Mouse (Mus musculus): Measurements from ENCODE around the gene Mef2d.

Mef2d gene

GRCm38 (mm10) chr3:88141787-88142523 is at the start of gene Mef2d:
Gene Mef2d, plus strand, starts transcription at chr3:88142372.
- peak; percentile 98 for DNase-seq

DNA sequence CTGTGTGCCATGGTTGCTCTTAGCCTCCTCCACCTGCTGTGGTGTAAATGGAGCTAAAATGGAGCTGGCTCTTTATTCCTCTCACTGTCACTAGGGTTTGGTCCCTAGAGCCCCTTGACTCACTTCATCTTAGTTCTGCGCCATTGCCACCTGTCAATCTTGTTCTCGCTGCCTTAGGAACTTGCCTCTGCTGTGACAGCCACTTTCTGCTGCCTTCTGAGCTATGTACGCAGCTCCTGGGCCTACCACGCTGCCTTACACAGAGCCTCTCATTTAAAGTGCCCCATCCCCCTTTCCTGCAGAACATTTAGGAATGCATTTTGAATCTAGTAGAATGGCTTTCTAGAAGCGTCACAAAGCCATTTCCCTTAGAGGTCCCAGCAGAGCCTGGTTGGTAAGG is 48.0 kb upstream of the Mef2d start:
- DNase-seq: no peak

GRCm38 (mm10) chr3:88097666-88098065 is 44.5 kb upstream of the Mef2d start:
- DNase-seq: no peak

DNA sequence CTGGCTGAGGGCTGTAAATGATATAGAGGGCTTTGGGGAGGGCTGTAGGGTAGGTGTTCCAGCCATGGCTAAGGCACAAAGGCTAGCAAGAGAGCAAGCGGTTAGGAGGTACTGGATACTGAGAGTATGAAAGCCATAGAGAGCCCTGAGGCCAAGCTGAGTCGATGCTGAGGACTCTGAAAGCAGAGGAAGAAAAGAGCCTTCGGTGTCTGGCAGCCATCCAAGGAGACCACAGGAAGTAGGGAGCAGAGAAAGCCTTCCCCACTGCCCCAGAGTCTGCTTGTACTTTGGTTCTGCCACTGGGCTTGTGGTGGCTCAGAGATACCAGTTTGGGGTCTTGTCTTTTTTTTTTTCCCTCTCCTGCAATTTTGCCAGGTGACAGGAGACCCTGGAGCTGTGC is 41.9 kb upstream of the Mef2d start:
- no peak for DNase-seq

- no peak for DNase-seq
These were observed 40.4 kb upstream of the Mef2d start for GRCm38 (mm10) chr3:88101736-88102135.

DNA sequence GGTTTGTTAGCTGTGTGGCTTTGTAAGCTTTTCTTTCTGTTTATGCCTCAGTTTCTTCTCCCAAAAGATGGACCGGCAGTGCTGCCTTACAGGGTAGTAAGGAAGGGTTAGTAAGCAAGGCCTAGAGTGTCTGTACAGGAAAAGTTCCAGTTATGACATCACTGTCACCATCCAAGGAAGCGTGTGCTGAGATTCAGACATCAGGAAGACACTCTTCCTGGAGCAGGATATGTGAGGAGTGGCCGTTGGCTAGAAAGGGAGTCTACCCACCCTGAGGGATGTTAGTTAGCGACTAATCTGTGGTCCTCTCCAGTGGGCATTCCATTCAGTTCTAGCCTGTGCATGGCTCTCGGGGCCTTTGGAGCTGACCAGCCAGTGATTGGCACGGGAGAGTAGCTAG is 40.0 kb upstream of the Mef2d start:
- DNase-seq: no peak

- no peak for DNase-seq
These were observed 39.6 kb upstream of the Mef2d start for GRCm38 (mm10) chr3:88102611-88103010.

DNA sequence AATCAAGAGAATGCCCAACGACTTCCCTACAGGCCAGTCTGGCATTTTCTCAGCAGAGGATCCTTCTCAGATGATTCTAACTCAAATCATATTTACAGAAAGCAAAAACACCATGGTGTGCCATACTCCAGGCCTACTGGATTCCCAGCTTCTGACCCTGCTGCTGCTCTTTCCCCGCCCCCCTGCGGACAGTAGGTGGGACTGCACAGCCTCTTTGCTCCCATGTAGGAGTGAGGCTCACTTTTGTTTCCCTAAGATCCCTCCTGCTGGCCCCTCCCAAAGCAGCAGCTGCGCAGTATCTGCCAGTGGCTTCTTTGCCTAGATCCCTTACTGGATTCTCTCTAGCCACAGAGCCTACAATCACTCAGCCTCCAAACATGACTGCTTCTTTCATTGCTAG is 36.0 kb upstream of the Mef2d start:
- DNase-seq: no peak

DNA sequence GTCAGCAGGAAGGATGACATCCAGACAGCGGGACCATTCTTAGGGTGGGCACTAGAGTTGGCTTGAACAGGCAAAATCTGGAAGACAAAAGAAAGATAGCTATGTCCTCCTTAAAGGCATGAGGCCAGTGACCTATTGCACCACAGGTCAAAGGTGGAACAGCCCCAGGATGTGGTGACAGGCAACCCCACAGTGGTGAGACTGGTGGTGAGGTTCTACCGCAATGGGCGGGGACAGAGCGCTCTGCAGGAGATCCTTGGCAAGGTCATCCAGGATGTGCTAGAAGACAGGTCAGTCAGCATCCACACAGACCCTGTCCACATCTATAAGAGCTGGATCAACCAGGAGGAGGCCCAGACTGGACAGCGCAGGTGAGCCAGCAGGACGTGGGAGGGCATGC is 33.0 kb upstream of the Mef2d start:
- no peak for DNase-seq

GRCm38 (mm10) chr3:88114396-88114795 is 27.8 kb upstream of the Mef2d start:
- DNase-seq: no peak

DNA sequence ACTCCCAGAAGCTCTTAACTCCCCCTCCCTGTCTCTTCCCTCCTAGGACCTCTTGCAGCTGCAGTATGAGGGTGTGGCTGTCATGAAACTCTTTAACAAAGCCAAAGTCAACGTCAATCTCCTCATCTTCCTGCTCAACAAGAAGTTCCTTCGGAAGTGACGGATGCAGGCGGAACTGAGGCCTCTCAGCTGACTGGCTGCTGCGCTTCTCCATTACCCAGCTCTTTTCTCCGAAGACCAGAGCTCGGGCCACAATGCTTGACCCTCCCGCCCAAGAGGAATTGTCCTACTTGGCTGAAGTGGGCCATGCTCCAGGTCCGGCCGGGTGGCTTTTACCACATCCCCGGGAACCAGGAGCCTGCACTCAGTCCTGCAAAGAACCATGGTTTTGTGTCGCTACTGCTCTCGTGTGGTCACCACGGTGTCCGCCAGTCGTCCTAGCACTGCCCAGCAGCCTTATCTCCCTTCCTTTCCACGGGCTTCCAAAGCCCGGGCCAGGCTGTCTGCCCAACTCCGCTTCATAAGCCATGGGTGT is 22.0 kb upstream of the Mef2d start:
- no peak for DNase-seq

DNA sequence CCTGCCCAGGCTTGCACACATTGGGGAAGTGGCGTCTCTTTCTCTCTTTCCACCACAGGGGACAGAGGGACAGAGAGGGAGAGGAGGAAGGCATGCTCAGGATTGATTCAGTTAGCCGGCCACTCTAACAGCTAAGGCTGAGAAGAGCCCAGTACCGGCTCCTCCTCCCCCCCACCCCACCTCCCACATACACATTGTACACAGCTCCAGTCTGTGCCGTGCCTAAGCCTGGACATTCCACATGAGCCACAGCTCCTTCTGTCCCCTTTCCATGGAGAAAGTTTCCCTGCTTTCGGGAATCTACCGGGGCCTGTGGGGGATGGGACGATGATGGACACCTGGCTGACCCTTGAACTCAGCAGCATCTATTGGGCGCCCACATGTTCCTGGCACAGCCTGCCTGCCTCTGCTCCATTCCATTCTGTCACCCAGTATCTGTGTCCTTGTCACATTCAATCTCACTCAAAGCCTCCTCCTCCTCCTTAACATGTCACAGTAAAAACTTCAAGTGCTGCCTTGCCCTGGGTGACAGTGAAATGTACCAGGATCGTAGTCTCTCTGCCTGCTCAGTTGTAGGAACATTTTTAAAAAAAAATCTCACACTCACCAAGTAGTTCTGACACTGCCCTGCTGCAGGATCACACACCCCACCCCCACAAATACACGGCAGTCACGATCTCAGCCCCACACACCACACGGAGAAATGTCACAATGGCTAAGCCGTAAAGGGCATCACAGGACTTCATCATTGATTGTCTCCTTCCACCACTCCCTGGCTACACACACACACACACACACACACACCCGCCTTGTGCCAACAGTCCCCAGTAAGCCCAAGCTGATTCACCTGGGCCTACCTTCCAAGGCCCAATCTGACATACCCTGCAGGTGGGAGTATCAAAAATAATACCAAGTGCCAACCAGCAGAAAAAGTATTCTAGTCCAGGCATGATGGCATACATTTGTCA is 20.7 kb upstream of the Mef2d start:
- no peak for DNase-seq

- DNase-seq: no peak
These were observed 17.0 kb upstream of the Mef2d start for GRCm38 (mm10) chr3:88125195-88125594.

- DNase-seq: no peak
These were observed 16.0 kb upstream of the Mef2d start for GRCm38 (mm10) chr3:88126181-88126580.

DNA sequence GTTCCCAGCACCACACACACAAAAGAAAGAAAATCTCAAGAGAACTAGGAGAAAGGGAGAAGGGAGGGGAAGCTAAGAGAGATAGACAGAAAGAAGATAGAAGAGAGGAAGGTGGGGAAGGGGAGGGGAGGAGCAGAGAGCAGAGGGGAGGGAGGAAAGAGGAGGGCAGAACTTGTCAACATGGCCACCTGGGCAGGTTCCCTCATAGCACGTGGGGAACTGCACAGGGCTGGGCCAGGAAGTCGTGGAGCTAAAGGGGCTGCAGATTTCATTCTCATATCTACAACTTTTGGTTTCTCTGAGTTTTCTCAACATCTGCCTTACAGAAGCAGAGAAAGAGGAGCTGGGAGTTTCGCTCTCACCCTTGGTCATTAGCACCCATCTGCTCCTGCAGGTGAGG is 14.5 kb upstream of the Mef2d start:
- peak; percentile 42 for DNase-seq

DNA sequence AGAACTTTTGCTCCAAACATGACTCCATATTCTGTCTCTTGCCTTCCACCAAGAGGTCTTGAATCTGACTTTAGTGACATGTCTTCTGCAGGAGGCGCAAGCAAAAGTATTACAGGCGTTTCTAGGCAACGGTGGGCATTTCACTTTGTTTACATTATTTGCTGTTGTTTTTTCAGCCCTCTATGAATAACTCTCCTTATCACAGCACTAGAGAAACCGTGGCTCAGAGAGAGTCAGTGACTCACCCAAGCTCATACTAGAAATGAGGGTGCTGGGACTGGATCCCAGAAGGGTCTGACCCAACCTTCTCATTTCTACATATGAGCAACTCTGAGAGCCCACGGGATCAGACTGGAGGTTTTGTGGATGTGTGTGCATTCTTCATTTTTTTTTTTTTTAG is 14.1 kb upstream of the Mef2d start:
- no peak for DNase-seq

- DNase-seq: no peak
These were observed 13.2 kb upstream of the Mef2d start for GRCm38 (mm10) chr3:88129006-88129405.

DNA sequence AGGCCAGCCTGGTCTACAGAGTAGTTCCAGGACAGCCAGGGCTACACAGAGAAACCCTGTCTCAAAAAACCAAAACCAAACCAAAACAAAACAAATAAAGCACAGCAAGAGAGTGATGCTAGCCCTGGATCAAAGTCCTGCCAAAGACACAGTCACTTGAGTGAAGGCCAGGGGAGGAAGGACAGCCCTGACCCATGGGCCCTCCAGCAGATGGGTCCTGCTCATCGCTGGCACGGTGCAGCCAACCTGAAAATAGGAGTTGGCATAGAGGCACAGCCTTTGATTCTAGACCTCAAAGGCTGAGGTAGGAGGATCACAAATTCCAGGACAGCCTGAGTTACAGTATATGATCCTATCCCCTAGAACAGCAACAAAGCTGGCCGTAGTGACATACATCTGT is 11.1 kb upstream of the Mef2d start:
- no peak for DNase-seq

- no peak for DNase-seq
These were observed 9.7 kb upstream of the Mef2d start for GRCm38 (mm10) chr3:88132492-88132891.

DNA sequence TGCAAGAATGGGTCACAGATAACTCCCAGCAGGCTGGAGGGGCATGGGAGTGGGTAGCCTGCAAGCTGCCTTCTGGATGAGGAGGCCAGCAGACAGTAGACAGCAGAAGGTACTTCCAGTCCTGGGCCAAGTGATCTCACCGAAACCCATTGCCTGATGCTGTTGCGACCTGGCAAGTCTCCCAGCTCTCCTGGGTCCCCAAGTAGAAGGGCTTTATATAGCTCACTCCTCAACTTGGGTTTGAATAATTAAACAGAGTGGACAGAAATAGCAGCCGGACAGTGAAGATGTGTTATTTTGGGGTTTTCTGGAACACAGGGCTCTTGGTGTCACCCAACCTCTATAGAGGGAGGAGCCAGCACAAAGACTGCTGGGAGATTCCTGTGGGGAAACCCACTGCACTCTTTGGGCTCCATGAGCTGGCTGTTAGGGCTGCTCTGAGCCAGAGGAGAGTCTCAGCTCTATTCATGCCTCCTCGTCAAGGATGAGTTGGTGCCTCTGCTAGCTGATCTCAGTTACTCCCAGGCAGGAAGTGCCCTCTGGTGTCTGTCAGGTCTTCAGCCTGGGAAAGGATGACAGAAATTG is 8.9 kb upstream of the Mef2d start:
- peak; percentile 49 for DNase-seq

GRCm38 (mm10) chr3:88136346-88136745 is 5.8 kb upstream of the Mef2d start:
- no peak for DNase-seq

- no peak for DNase-seq
These were observed 5.2 kb upstream of the Mef2d start for GRCm38 (mm10) chr3:88136945-88137494.

GRCm38 (mm10) chr3:88137821-88138220 is 4.4 kb upstream of the Mef2d start:
- DNase-seq: peak; percentile 55
